Mouse (Mus musculus) midbrain, embryonic 16.5 days (tissue): Measurements from ENCODE around the gene Colgalt2. TPM values are rescaled to one million over a fixed set of nuclear protein-coding genes. Genes with fewer than 3 reads are reported as not detected.

Experiments
- ATAC-seq: fragments of 200-750 bp; cut with Nextera tagmentation; 2 replicates; pipeline ENCODE4 v1.8.0; 2017; ENCODE audit warnings: moderate TSS enrichment
- H3K27ac ChIP-seq: fragments of 300-500 bp; sonication (generic); 2 replicates; pipeline ENCODE4 v1.5.1; 2014; ENCODE audit warnings: mild to moderate bottlenecking, low read length, mixed read lengths
- H3K27me3 ChIP-seq: fragments of 300-500 bp; sonication (generic); 2 replicates; pipeline ENCODE4 v1.6.1; 2014; ENCODE audit warnings: low read depth, low read length, mixed read lengths; ENCODE audit not compliant: control insufficient read depth, insufficient read depth
- H3K36me3 ChIP-seq: fragments of 300-500 bp; sonication (generic); 2 replicates; pipeline ENCODE4 v1.6.1; 2014; ENCODE audit warnings: mild to moderate bottlenecking, low read length, moderate library complexity, mixed read lengths; ENCODE audit not compliant: control insufficient read depth, insufficient read depth
- H3K4me1 ChIP-seq: fragments of 300-500 bp; sonication (generic); 2 replicates; pipeline ENCODE4 v1.6.1; 2014; ENCODE audit warnings: mild to moderate bottlenecking, low read length, mixed read lengths; ENCODE audit not compliant: control insufficient read depth, insufficient read depth
- H3K4me2 ChIP-seq: fragments of 300-500 bp; sonication (generic); 2 replicates; pipeline ENCODE4 v1.6.1; 2014; ENCODE audit warnings: mild to moderate bottlenecking, low read length, mixed read lengths
- H3K4me3 ChIP-seq: fragments of 300-500 bp; sonication (generic); 2 replicates; pipeline ENCODE4 v1.5.1; 2014; ENCODE audit warnings: low read depth, mild to moderate bottlenecking, low read length, moderate library complexity, mixed read lengths
- H3K9ac ChIP-seq: fragments of 300-500 bp; sonication (generic); 2 replicates; pipeline ENCODE4 v1.6.1; 2014; ENCODE audit warnings: low read depth, low read length, mixed read lengths
- H3K9me3 ChIP-seq: fragments of 300-500 bp; sonication (generic); replicated peaks from 2 replicates; pipeline ENCODE4 v1.6.1; 2014; ENCODE audit warnings: mild to moderate bottlenecking, low read length, mixed read lengths; ENCODE audit not compliant: control insufficient read depth, poor library complexity, severe bottlenecking
- WGBS: fragments of 180-500 bp; shearing (Covaris S2); extraction: QIAGEN DNeasy Blood & Tissue Kit; methylation state at CpG from one replicate; pipeline ENCODE4 v1.1.7; 2014; 5-methylcytosine and 5-hydroxymethylcytosine counted together
- polyA plus RNA-seq: library from polyadenylated mRNA; unstranded; fragments of >200 nt; fragmentation: Nextera tagmentation; extraction: Ambion mirVana; gene quantifications from 2 replicates; pipeline ENCODE4 v1.2.1, GENCODE M21; 2015

The Colgalt2 gene
- polyA plus RNA-seq, 1 experiment from 2014 or later = 5.1 TPM

- Histone ChIP-seq H3K9ac (no peak overlapping the region), H3K9me3 (no peaks in the 10 kb centered on the region; the same call in 1 of the 2 replicates), H3K36me3 (no peaks in the 10 kb centered on the region), H3K4me1 (0 out of 2 replicates have a peak, but pooled peaks cover 4% of the 10 kb centered on the region), H3K4me3 (no peak overlapping the region), H3K27me3 (no peaks in the 10 kb centered on the region), H3K4me2 (no peak overlapping the region), H3K27ac (no peak overlapping the region)
- 95% methylated on average over 2 of the region's 2 CpGs for WGBS
- no peak for ATAC-seq
These were observed 13.5 kb downstream of the Colgalt2 start for GRCm38 (mm10) chr1:152413116-152413515.

DNA sequence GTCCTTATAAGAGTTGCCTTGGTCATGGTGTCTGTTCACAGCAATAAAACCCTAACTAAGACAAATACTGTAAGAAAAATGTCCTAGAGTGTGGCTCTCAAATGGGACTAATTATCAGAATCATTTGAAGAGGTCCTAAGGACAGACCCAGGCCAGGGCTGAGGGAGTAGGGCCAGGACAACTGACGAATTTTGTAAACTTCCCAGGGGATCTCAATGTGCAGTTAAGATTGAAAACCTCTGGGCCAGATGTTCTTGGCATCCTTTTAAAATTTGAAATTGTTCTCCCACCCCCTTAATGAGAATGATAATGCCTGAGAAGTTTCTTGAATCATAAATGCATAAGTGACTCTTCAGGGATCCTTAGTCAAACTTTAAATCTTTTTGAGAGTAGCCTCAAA is 14.3 kb downstream of the Colgalt2 start:
- H3K4me3 ChIP-seq = no peak overlapping the region
- no peaks in the 10 kb centered on the region for H3K27me3 ChIP-seq
- ATAC-seq = no peak
- H3K36me3 ChIP-seq = no peaks in the 10 kb centered on the region
- H3K9me3 ChIP-seq = no peaks in the 10 kb centered on the region; the same call in 1 of the 2 replicates
- no peak overlapping the region for H3K27ac ChIP-seq
- no peak overlapping the region for H3K4me2 ChIP-seq
- H3K9ac ChIP-seq = no peak overlapping the region
- WGBS = 67% methylated on average over 1 of the region's 1 CpGs
- 0 out of 2 replicates have a peak, but pooled peaks cover 4% of the 10 kb centered on the region for H3K4me1 ChIP-seq

DNA sequence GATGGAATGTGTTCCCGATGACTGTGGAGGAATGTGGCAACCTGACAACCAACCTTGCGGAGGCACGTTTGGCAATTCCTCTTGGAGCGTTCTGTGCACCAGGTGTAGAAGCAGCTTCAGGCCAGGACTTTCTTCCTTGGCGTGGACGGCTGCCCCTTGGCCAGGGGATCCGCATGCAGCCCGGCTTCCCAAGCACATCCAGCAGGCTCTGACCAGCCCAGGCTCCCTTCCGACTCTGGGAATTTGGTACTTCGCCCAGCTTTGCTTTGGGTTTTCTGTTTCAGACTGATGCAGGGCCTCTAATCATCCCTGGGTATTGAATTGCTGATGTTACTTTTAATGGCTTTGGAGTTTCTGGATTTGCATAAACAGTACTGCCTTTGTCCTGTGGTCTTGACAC is 14.8 kb downstream of the Colgalt2 start:
- ATAC-seq = no peak
- Histone ChIP-seq H3K36me3 (no peaks in the 10 kb centered on the region), H3K4me2 (no peak overlapping the region), H3K4me1 (0 out of 2 replicates have a peak, but pooled peaks cover 4% of the 10 kb centered on the region), H3K9me3 (no peaks in the 10 kb centered on the region; the same call in 1 of the 2 replicates), H3K27me3 (no peaks in the 10 kb centered on the region), H3K27ac (no peak overlapping the region), H3K4me3 (no peak overlapping the region), H3K9ac (no peak overlapping the region)
- WGBS = 77% methylated on average over 10 of the region's 10 CpGs

DNA sequence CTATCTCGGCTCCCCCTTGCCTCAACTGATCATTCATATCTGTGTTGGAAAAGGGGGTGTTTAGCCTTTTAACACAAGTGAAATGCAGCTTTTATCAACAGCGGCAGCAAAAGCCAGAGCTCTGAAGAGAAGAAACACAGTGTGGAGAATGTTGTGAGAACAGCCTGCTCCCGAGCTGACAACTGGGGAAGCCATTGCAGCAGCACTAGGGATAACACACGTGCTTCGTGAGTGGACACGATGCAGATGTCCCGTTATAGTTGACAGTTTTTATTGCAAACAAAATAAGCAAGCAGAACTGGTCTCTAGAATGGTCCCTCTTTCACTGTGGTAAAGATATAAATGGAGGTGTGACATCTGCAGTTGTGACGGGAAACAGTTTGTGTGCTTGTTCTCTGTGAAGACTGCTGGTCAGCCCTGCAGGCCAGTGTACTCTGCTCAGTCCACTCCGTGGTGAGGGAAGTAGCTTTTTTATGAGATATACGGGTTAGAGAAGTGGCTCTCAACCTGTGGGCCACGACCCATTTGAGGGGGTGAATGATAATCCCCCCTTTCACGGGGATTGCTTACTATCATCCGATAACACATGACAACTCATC is 16.8 kb downstream of the Colgalt2 start:
- WGBS = 83% methylated on average over 13 of the region's 13 CpGs
- no peak overlapping the region for H3K4me3 ChIP-seq

DNA sequence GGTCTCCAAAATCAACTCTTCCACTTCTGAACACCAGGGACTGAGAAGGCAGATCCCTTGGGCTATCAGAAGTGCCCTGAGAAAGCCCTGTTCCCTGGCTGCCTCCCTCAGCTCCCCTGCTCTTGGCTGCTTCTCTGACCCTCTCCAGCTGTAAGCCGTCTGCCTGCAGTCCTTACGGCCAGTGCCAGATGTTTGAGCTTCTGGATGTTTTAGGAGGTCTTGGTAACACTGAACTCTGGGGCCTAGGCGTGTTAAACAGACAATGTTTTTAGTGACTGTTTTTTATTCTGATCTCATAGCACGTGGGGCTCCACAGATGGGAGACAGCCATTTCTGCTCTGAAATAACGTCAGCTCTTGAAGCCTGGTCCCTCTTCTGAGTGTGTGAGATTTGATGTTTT is 18.0 kb downstream of the Colgalt2 start:
- WGBS = 52% methylated on average over 5 of the region's 5 CpGs
- Histone ChIP-seq H3K27me3 (no peaks in the 10 kb centered on the region), H3K27ac (no peak overlapping the region), H3K4me3 (no peak overlapping the region), H3K4me2 (no peak overlapping the region), H3K4me1 (0 out of 2 replicates have a peak, but pooled peaks cover 4% of the 10 kb centered on the region), H3K9ac (no peak overlapping the region), H3K9me3 (no peaks in the 10 kb centered on the region), H3K36me3 (no peaks in the 10 kb centered on the region)
- no peak for ATAC-seq

More for the DNA sequence above, 16.8 kb downstream of the Colgalt2 start:
- Histone ChIP-seq H3K36me3 (no peaks in the 10 kb centered on the region), H3K27me3 (no peaks in the 10 kb centered on the region), H3K4me2 (no peak overlapping the region), H3K27ac (no peak overlapping the region), H3K9ac (no peak overlapping the region), H3K4me1 (0 out of 2 replicates have a peak, but pooled peaks cover 4% of the 10 kb centered on the region), H3K9me3 (no peaks in the 10 kb centered on the region; the same call in 1 of the 2 replicates)
- no peak for ATAC-seq

DNA sequence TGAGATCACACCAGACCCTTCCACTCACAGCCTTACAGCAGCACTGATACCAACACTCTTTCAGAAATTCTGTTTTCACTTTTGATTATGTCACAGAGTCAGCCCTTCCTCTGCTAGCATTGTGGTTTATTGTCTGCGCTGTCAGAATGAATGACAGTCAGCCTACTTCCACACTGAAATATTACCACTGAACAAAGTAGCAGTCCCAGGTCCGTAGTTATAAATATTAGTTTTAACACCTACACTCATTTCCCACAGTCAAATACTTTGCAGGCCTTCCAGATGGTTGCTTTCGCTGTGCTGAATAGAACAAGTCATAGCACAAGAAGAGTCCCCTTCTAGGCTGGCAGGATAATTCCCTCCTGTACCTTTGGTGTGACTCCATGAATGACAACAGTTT is 22.7 kb downstream of the Colgalt2 start:
- no peaks in the 10 kb centered on the region for H3K36me3 ChIP-seq
- 0 out of 2 replicates have a peak, but pooled peaks cover 6% of the 10 kb centered on the region for H3K4me1 ChIP-seq
- H3K4me2 ChIP-seq = no peak overlapping the region
- H3K27me3 ChIP-seq = no peaks in the 10 kb centered on the region
- WGBS = 83% methylated on average over 3 of the region's 3 CpGs
- no peak overlapping the region for H3K4me3 ChIP-seq
- no peak for ATAC-seq
- no peak overlapping the region for H3K9ac ChIP-seq
- H3K9me3 ChIP-seq = no peaks in the 10 kb centered on the region
- H3K27ac ChIP-seq = no peak overlapping the region

DNA sequence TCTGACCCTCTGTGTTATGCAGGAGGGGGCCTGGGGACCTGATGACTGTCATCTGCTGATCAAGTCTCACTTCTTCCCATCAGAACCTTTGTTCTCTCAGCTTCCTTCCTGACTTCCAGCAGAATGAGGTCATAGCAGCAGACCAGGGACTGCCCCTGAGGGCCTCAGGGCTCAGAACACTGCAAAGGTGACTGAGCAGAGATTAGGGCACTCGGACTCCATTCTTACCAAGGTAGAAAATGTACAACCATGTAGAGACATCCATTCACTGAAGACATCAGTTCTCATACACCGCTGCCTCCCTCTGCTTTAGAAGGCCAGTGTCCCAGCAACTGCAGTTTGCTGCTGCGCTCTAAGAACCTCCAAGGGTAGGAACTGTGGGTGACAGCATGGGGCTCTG is 23.4 kb downstream of the Colgalt2 start:
- ATAC-seq = no peak
- WGBS = 94% methylated on average over 3 of the region's 3 CpGs
- 0 out of 2 replicates have a peak, but pooled peaks cover 2% of the 10 kb centered on the region for H3K4me1 ChIP-seq

GRCm38 (mm10) chr1:152427912-152428581 is 28.4 kb downstream of the Colgalt2 start:
- 0 out of 2 replicates have a peak, but pooled peaks have one; percentile 39 for ATAC-seq
- Histone ChIP-seq H3K4me3 (no peak overlapping the region), H3K27ac (no peak overlapping the region; the same call in 1 of the 2 replicates), H3K4me1 (0 out of 2 replicates have a peak, but pooled peaks cover 2% of the 10 kb centered on the region), H3K36me3 (no peaks in the 10 kb centered on the region), H3K27me3 (no peaks in the 10 kb centered on the region), H3K4me2 (peak overlapping the region; percentile 36), H3K9me3 (no peaks in the 10 kb centered on the region), H3K9ac (no peak overlapping the region)
- WGBS = 48% methylated on average over 12 of the region's 12 CpGs

More for the DNA sequence above, 23.4 kb downstream of the Colgalt2 start:
- Histone ChIP-seq H3K27ac (0 out of 2 replicates have a peak overlapping the region, but pooled peaks have one; percentile 4), H3K9ac (no peak overlapping the region), H3K9me3 (no peaks in the 10 kb centered on the region), H3K4me3 (no peak overlapping the region), H3K27me3 (no peaks in the 10 kb centered on the region), H3K36me3 (no peaks in the 10 kb centered on the region), H3K4me2 (no peak overlapping the region)

GRCm38 (mm10) chr1:152429805-152430204 is 30.2 kb downstream of the Colgalt2 start:
- H3K27ac ChIP-seq = no peak overlapping the region
- no peak overlapping the region for H3K4me2 ChIP-seq
- H3K4me3 ChIP-seq = no peak overlapping the region
- no peak for ATAC-seq
- H3K9me3 ChIP-seq = no peaks in the 10 kb centered on the region
- no peak overlapping the region for H3K9ac ChIP-seq
- no peaks in the 10 kb centered on the region for H3K36me3 ChIP-seq
- WGBS = 94% methylated on average over 7 of the region's 7 CpGs
- H3K4me1 ChIP-seq = 0 out of 2 replicates have a peak, but pooled peaks cover 2% of the 10 kb centered on the region
- no peaks in the 10 kb centered on the region for H3K27me3 ChIP-seq
